Mouse (Mus musculus) layer of hippocampus, adult 9-10 months (tissue): ENCODE results near the gene Mamdc4.

Experiments used
- DNase-seq: peaks from one replicate; pipeline ENCODE4 v3.0.0; 2022; ENCODE audit warnings: low spot score

Gene Mamdc4

DNA sequence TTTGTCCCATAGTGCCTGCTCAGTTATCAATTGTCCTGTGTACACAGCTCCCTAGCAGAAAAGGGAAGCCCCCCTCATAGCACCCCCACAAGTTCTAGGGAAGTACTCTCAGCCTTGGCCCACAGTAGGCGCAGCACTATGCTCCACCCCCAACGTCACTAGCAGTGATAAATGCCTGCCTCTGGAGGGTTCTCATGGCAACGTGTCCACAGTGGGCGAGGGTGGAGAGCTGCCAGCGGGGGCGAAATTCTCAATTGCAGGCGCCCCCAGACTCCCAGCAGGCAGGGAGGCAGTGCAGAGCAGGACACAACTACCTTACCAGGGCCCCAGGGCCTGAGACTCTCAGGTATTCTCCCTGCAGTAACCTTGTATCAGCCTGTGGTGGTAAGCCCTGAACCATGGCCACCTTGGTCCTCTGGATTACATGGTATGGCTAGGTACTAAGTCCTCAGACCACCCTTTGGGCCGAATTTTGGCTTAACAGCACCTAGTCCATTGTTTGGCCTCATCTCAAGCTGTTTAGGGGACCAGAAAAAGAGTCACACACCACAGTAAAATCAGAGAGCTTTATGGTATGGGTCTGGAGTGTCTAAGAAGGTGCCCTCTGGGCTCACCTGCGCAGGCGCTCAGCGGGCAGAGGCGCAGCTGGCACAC, 7.9 kb upstream of the Mamdc4 start:
- no peak for DNase-seq

DNA sequence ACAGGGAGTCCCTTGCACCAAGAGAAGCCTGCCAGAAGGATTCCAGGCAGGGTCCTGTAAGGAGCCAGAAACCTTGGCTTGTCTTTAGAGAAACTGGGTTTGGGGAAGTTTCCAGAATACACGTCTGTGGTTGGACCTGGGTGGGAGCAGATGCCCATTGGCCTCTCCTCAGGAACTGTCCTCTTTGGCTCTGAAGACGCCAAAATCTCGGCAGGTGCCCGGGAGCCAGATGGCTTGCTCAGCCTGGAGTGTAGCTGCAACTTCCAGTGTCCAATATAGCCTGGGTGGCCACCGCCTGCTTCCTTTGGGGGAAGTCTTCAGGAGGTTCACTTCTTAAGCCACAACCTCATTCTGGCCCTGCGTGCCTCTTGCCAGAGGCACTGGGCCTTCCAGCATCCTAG, 7.3 kb upstream of the Mamdc4 start:
- DNase-seq = no peak

DNA sequence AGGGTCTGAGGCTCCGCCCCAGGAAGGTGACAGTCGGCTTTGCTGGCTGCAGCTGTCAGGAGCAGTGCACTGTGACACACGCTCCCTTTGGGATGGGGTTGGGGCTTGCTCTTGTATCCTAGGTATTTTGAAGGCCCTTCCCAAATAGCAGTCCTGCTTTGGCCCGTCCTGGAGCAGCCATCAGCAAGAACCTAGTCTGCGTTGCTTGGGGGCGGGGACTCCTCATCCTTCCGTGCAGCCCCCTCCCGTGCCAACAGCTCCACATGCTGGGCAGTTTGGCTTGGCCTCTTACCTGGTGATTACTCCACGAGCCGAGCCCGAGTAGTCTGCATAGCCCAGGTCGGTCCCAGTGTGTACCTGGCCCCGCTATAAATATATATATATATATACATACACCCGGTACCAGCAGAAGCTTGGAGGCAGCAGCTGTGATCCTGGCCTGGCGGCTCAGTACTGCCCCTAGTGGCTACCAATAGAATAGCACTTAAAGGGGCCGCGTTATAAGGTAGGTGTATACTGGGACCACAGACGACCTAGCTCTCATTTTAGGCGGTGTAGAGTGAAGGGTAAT, 6.7 kb upstream of the Mamdc4 start, which contains the start of gene Ajm1:
Gene Ajm1 (minus strand): TSS at position 464 of the 571 bp plus-strand sequence.
- DNase-seq = peak; percentile 88

DNA sequence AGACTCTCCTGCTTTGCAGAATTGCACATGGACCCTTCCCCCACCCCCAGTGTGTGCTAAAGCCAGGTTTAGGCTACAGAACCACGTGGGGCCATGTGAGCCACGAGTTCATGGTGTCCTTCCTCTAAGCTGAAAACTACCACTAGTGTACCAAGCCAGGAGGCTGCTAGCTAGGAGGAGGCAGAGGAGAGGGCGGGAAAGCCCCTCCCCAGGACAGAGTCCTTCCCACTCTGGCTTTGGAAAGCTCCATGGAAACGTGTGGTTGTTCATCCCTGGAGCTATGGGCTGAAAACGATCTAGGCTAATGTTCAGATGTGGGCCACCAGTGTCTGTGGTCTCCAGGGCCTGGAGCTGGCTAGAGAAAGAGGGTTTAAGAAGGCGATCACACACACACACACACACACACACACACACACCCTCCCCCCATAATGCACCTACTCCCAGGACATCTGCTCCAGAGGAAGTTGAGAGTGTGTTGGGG, 6.0 kb upstream of the Mamdc4 start:
- DNase-seq = no peak

DNA sequence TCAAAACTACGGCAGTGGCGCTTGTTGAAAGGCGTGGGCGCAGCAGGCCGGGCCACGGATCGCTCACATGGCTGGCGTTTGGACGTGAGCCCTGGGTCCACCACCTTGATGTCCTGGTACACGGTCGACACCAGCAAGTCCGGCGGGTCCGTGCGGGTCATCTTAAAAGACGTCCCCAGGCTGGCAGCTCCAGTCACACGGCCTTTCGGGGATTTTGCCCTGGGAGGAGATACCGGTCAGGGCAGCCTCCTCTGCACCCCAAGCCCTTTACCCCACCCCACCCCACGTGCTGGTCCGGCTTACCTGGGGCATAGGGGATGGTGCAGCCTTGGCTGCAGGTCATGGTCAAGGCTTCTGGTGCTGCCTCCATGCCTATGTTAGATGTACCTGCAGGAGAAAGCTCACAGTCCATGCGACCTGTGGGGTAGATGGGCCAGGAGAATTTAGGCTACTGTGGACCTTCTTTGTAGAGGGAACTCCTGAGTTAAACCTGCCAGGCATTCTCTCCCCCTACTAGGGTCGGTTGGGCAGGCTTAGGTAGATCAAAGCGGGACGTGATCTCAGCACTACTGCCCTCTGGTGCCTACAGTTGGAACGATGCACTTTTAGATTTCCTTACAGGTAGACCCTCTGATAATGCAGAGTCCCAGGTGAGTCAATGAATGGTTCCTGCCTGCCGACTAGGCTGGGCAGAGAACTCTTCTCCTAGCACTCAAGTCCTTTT, 5.3 kb upstream of the Mamdc4 start:
- no peak for DNase-seq

DNA sequence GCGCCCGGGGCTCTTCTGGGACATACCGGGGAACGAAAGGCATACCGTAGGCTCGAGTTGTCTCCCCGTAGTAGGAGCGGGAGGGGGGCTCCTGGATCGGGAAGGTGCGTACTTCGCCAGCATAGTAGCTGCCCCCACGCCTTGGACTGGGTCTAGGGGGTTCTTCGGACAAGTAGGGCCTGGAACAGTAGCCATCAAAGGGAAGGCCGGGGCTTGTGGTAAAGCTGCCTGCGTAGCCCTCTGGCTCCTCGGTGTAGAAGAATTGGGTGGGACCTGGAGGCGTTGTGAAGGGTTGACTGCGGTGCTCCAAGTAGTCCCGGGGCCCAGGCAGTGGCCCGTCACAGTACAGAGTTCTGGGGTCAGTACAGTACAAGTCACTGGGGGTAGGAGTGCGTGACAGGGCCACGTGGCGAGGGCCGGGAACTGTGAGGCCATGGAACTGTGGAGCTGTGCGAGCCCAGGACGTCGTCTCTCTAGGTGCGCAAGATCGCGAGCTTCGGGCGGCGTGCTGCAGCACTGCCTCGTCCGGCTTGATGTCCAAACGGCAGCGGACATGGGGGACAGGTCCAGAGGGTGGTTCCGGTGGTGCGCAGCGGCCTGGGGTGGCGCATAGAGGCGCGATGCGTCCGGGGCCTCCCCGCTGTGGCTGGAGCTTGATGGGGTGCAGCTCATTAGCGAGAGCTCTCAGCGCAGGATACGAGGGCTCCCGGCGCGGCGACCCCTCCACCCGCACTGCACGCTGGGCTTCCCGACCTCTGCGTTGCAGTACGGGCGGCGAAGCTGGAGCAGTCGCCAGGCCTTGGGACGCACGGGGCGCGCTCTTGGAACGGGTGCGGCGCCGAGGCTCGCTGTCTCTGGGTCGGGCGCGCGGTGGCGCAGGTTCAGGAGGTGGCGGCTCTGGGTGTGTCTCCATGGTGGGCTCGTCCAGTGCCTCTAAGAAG, 4.4 kb upstream of the Mamdc4 start:
- DNase-seq = no peak

DNA sequence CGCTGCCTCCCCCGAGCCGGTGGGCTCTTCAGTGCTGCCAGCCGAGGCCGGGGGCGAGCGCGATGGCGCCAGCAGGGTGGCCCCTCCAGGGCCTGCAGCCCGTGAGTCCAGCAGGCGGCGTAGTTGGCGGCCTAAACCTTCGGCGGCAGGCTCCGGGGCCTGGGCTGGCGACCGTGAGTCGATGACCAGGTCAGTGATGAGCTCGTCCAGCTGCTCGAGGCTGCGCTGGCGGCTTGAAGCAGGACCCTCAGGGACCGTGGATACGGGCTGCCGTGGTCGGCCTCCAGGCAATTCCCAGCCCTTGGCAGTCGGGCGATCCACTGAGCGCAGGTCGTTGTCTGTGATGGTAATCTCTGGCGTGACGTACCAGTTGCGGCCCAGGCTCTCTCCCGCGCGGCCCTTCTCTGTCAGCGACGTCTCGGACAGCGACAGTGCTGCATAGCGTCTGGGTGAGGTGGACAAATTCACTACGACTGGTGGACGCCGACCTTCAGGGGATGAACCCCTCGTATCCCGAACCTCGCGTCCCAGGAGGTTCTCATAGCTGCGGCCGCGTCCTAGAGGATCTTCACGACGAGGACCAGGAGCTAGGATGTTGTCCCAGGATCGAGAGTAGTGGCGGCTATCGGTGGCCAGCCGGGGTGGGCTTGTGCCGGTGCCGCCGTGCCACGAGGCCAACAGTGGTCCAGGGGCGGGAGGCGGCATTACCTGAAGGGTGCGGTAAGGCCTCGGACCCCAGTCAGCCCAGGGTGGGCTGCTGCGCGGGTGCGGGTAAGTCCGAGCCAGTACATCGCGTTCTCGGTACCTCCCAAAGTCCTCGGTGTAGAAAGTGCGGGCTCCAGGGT, 3.5 kb upstream of the Mamdc4 start:
- no peak for DNase-seq

DNA sequence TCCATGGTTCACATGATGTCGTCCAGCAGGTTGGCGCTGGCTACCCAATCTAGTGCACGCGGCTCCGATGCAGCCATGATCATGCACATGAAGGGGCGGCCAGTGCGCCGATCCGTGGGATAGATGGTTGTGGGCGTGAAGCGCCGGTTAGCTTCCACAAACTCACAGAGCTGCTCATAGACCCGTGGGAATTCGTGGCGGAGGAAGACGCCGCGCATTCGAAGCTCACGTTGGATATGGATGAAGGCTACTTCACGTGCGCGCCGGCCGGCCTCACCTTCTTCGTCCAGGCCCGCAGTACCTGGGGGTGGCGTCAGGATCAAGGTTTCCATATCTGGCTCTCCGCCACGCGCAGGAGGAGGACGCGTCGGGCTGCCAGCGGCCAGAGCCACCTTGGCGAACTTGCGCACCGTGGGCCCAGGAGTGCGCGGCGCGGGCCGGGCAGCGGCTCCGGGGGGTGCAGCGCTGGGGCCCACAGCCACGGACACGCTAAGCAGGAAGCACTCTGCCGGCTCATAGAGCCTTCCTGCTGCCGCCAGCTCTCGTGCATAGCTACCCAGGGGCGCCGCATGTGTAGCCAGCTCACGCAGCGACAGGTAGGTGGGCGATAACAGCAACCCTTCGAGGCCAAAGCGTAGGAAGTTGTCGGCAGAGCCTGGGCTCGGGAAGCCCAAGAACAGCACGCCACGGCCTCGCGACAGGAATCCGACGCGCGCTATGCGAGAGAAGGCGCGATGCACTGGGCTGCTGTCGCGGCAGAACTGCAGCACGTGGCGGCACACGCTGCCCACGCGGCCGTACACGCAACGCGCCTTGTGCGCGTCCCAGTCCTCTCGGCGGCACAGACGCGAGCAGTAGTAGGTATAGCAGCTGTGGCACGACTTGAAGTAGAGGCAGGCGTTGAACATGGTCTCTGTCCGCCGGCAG, 2.6 kb upstream of the Mamdc4 start:
- DNase-seq = no peak

DNA sequence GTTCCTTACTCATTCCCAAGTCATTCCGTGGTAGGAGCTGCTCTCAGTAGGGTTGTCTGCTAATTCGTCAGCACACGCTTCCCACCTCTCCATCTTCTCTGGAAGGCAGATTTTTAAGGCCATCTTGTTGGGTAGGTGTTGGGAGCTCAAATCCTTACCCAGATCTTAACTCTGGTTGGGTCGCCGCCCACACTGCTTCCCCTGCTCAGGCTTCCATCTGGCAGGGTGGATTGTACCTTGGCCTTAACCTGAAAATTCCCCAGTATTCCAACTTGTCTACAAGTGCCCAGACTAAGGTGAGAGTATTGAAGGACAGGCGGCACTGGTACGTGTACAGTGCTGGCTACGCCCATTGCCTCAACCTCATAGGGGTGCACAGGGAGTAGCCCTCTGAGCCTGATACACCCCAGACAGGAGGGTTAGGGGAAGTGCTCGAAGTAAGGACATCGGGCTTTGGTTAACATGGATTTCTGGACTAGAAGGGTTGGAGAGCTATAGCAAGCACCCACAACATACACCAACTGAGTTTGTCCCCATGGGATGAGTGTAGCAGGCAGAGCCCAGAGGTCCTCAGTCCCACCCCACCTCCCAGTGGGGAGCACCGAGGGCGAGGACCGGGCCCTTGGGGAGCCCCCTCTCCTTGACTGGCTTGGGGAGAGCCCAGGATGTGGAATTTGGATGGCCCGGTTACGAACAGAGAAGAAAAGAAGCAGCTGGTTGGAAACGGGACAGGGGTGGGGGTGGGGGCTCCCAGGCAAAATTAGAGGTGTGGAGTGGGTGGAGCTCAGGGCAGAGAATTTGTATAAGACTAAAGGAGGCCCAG, 1.6 kb upstream of the Mamdc4 start:
- DNase-seq = no peak

DNA sequence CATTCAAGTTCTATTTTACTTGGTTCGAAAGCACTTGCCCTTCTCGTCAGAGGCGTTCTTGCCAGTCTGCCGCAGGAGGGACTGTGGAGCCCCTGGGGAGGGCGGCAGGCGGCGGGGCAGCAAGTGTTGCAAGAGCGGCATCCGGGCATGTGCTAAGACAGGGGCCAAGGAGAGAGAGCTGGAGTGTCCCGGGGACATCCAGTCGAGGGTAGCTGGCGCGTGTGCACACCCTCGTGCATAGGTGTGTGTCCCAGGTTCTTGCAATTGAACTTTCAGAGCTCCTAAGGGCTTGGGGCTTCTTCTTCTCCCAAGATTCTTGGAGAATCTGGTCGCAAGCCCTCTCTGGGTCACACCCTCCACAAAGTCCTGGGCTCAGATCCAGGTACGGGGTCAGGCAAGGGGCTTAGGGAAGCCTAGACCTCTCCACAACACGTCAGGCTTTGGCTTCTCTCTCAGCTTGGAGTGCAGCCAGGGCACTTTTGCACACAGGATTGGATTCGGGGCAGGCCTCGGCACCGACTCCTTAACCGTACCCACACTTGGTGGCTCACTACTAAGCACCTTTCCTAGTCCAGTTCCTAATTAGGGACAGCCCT, 885 bp upstream of the Mamdc4 start:
- no peak for DNase-seq

DNA sequence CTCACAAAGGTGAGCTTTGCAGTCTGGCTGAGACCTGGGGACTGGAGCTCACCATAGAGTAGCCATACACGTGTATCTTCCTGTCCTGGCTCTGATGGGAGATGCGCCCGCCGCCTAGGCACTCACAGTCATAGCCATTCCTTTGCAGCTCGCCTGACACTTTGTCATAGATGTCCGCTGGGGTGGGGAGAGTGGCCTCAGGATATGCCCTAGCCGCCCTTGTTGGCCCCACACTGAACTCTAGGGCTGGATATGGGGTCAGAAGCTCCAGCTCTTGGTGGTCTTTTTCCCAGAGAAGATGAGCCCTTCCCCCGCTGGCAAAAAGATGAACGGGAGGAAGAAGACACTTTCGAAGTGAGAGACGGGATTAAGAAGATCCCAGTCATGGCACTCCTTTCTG, 509 bp downstream of the Mamdc4 start:
- DNase-seq = no peak

DNA sequence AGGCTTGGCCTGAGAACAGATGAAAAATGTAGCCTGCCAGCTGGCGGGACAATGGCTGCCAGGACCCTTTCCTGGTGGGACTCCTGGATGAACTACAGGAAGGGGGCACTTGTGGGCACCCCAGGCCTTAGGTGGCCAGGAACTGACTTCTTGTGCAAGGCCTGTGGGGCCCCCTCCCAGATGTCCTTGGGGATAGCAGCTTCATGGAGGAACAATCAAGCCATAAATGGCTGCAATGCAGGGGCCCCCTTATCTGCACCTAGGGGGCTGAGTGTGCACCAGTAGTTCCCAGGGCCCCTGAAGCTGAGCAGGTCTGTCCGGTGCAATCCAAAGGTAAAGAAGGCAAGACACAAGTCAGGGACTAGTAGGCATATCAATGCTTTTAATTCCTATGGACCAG, 1.6 kb downstream of the Mamdc4 start:
- no peak for DNase-seq

DNA sequence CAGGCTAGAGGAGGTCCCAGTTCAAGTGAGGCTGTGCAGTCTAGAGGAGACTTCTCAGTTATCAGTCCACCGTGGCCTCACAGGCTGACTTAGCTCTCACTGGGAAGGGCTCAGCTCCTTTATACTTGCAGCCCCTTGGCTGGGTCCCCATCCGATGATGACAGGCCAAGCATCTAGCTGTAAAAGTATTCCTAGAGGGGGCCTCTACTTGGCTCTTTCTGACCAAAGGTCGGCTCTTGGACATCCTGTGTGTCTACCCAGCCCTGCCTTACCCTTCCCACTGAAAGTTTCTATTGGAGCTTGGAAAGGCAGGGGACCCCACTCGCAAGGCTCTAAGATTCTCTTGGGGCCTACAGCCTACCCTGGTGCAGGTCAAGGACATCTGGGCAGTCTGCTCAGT, 3.4 kb downstream of the Mamdc4 start:
- no peak for DNase-seq

DNA sequence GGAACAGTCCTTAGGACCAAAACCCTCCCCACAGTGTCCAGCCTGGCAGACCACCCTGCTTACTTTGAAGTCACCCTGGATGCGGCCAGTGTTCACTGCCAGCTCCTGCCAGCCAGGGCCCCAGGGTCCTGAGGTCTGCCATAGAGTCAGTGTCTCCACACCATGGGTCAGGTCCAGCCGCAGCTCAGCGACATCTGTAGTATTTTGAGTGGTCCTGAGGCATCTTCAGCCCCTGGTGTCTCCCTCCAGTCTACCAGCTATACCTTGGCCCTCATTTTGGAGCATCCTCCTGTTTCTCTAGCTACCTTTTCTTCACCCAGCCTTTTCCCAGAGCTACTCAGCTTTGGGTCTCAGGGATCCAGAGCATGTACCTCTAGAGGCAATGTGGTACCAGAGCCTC, 5.3 kb downstream of the Mamdc4 start:
- DNase-seq = no peak

DNA sequence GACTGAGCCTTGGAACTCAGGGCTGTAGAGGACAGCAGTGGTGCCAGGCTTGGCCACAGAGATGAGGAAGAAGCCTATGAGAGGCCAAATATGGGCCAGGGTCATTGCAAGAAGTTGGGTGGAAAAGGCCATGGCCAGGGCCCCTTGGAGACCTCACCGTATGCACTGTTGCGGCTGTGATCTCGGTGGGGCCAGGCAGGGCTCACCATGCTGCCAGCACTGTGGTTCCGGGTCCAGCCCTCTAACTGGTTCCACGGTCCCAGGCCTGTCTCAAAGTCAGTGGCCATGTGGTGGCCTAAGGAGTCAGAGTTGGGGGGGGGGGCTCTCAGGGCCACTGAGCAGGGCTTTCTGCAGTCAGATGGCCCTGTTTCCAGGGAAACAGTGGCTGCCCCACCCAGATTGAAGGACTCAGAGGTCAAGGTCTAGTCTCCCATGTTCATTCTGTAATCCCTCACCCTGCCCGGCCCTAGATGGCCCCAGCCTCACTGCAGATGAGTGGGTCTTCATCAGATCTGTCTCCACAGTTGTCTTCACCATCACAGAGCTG, 6.1 kb downstream of the Mamdc4 start:
- no peak for DNase-seq

DNA sequence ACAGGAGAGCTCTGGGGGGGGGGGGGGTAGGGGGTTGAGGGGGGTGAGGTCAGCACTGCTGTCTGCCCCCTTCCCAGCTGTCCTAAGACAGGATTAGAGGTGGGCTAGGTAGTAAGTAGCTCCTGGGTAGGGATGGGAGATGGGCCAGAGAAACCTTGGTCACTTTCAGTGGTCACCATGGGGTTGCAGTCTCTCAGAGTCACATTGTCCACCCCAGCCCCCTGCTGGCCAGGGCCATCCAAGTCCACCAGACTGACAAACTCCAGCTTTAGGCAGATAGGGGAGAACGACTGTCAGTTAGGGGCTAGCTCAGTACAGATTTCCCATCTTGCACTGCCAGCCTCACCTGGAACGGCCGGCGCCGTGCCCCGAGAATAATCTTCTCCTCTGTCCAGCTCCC, 8.1 kb downstream of the Mamdc4 start:
- DNase-seq = no peak

DNA sequence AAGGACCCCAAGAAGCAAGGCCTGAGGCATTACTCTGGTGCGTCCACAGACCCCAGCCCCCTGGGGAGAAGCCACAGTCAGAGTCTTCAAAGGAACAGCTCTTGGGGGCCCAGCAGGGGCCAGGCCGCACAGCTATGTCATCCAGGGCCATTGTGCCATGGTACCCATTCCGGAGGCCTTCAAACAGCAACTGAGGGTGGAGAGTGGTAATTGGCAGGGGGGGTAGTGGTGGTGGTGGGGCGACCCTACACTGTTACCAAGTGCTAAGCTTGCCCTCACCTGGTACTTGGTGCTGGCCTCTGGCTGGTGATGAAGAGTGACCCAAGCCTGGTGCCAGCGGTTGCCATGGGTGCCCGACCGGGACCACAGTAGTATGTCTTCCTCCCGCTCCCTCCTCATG, 8.9 kb downstream of the Mamdc4 start:
- no peak for DNase-seq

DNA sequence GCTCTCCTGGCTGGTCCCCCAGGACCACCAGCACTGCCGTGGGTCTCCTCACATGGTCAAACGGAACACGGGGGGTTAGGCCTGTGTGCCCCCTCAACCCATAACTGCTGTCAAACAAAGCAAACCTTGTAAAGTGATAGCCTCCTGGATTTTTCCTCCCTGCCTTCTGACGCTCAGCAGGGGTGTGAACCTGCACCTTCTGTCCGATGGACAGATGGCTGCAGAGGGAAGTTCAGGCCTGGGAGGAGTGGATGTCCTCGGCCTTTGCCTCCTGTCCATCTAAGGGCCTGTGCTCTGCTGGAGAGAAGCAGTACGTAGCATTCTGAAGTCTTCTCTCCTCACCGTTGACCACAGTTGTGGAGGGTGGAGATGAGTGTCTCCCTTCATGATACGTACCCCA, 12.7 kb downstream of the Mamdc4 start:
- DNase-seq = no peak

DNA sequence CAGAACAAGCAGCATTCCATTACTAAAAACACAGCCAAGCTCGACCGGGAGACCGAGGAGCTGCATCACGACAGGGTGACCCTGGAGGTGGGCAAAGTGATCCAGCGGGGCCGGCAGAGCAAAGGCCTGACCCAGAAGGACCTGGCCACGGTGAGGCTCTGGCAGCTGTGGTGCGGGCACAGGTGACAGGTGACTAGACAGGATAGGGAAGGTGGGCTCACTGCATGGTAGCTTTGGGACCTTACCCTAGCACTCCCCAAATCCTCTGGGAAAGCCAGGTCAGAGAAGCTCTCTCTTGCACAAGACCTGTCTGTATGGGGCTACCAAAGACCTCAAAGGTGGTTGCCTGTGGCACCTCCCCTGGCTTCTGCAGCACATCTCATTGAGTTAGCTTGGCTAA, 14.1 kb downstream of the Mamdc4 start:
- no peak for DNase-seq
